Mouse (Mus musculus) ES-E14 (cell line): ENCODE measurements around the gene Elp5.

ENCODE experiments used
- MAFK ChIP-seq: IDR thresholded peaks from 2 replicates; pipeline ENCODE4 v1.6.1; 2014; ENCODE audit warnings: mild to moderate bottlenecking, low read depth, low read length, inconsistent platforms; ENCODE audit not compliant: insufficient read depth
- ZC3H11A ChIP-seq: IDR thresholded peaks from 2 replicates; pipeline ENCODE4 v1.6.1; 2012; ENCODE audit warnings: low read depth, mild to moderate bottlenecking, inconsistent platforms, low read length, borderline replicate concordance
- ZNF384 ChIP-seq: IDR thresholded peaks from 2 replicates; pipeline ENCODE4 v1.6.1; 2012; ENCODE audit warnings: low read depth, low read length, inconsistent platforms

- TF ChIP-seq MAFK (no peak), ZC3H11A (no peak), ZNF384 (no peak)
These were observed 44.4 kb upstream of the Elp5 start for GRCm38 (mm10) chr11:70026689-70027088.
